Mouse (Mus musculus) midbrain, embryonic 13.5 days (tissue): ENCODE measurements around the gene Cbx6. TPM values are rescaled to one million over a fixed set of nuclear protein-coding genes. Genes with fewer than 3 reads are reported as not detected.
"Not testable (repeated sequence)": the region's sequence is repeated elsewhere in the genome, so short reads cannot be mapped to it uniquely, and the experiment has no call there.

ENCODE experiments used
- ATAC-seq: fragments of 200-750 bp; cut with Nextera tagmentation; 2 replicates; pipeline ENCODE4 v1.8.0; 2017; ENCODE audit warnings: mild to moderate bottlenecking, moderate TSS enrichment, moderate library complexity
- H3K27ac ChIP-seq: fragments of 300-500 bp; sonication (generic); 2 replicates; pipeline ENCODE4 v1.5.1; 2015; ENCODE audit warnings: inconsistent platforms, mild to moderate bottlenecking, moderate library complexity
- H3K27me3 ChIP-seq: fragments of 300-500 bp; sonication (generic); 2 replicates; pipeline ENCODE4 v1.6.1; 2015; ENCODE audit warnings: mild to moderate bottlenecking, inconsistent platforms
- H3K36me3 ChIP-seq: fragments of 300-500 bp; sonication (generic); 2 replicates; pipeline ENCODE4 v1.6.1; 2015; ENCODE audit warnings: mild to moderate bottlenecking, inconsistent platforms
- H3K4me1 ChIP-seq: fragments of 300-500 bp; sonication (generic); replicated peaks from 2 replicates; pipeline ENCODE4 v1.6.1; 2015; ENCODE audit warnings: inconsistent platforms
- H3K4me2 ChIP-seq: fragments of 300-500 bp; sonication (generic); replicated peaks from 2 replicates; pipeline ENCODE4 v1.6.1; 2015; ENCODE audit warnings: moderate library complexity, mild to moderate bottlenecking, inconsistent platforms
- H3K4me3 ChIP-seq: fragments of 300-500 bp; sonication (generic); replicated peaks from 2 replicates; pipeline ENCODE4 v1.5.1; 2015; ENCODE audit warnings: mild to moderate bottlenecking, inconsistent platforms
- H3K9ac ChIP-seq: fragments of 300-500 bp; sonication (generic); replicated peaks from 2 replicates; pipeline ENCODE4 v1.6.1; 2015; ENCODE audit warnings: mild to moderate bottlenecking, inconsistent platforms
- H3K9me3 ChIP-seq: fragments of 300-500 bp; sonication (generic); 2 replicates; pipeline ENCODE4 v1.6.1; 2016; ENCODE audit warnings: mild to moderate bottlenecking, inconsistent platforms
- WGBS: fragments of 180-500 bp; shearing (Covaris S2); methylation state at CpG from one replicate; pipeline ENCODE4 v1.1.7; 2015; 5-methylcytosine and 5-hydroxymethylcytosine counted together
- polyA plus RNA-seq: library from polyadenylated mRNA; unstranded; fragments of >200 nt; fragmentation: Nextera tagmentation; extraction: Ambion mirVana; gene quantifications from 2 replicates; pipeline ENCODE4 v1.2.1, GENCODE M21; 2015

Gene Cbx6
- polyA plus RNA-seq, 1 experiment from 2014 or later: 61.4 TPM

- peaks cover 91% of the 10 kb centered on the region for H3K4me1 ChIP-seq
Measured at GRCm38 (mm10) chr15:79828366-79829035, 6.0 kb downstream of the Cbx6 start.

GRCm38 (mm10) chr15:79827778-79828210 lies 6.7 kb downstream of the Cbx6 start:
- ATAC-seq: peak; percentile 3; the same call in 1 of the 2 replicates
- peak overlapping the region; percentile 49 for H3K9ac ChIP-seq
- H3K27ac ChIP-seq: 0 out of 2 replicates have a peak overlapping the region, but pooled peaks have one; percentile 14

More at GRCm38 (mm10) chr15:79828366-79829035, 6.0 kb downstream of the Cbx6 start:
- H3K4me3 ChIP-seq: peak overlapping the region; percentile 14
- H3K4me2 ChIP-seq: peak overlapping the region; percentile 44
- 0 out of 2 replicates have a peak overlapping the region, but pooled peaks have one; percentile 14 for H3K27ac ChIP-seq
- H3K9me3 ChIP-seq: no peaks in the 10 kb centered on the region
- 59% methylated on average over 46 of the region's 46 CpGs for WGBS
- no peaks in the 10 kb centered on the region for H3K27me3 ChIP-seq
- ATAC-seq: peak; percentile 34
- peaks cover 46% of the 10 kb centered on the region for H3K36me3 ChIP-seq
- peak overlapping the region; percentile 61 for H3K9ac ChIP-seq

GRCm38 (mm10) chr15:79827061-79827777 lies 7.3 kb downstream of the Cbx6 start:
- Histone ChIP-seq H3K9ac (peak overlapping the region; percentile 49), H3K9me3 (no peaks in the 10 kb centered on the region), H3K4me3 (no peak overlapping the region), H3K27ac (peak overlapping the region; percentile 28; the same call in 1 of the 2 replicates), H3K4me2 (peak overlapping the region; percentile 17; the same call in 1 of the 2 replicates), H3K4me1 (peaks cover 87% of the 10 kb centered on the region), H3K36me3 (peaks cover 59% of the 10 kb centered on the region), H3K27me3 (no peaks in the 10 kb centered on the region)
- WGBS: 91% methylated on average over 14 of the region's 14 CpGs
- ATAC-seq: no peak

More at GRCm38 (mm10) chr15:79827778-79828210, 6.7 kb downstream of the Cbx6 start:
- H3K4me2 ChIP-seq: peak overlapping the region; percentile 44
- WGBS: 75% methylated on average over 11 of the region's 11 CpGs
- H3K4me3 ChIP-seq: peak overlapping the region; percentile 14
- H3K27me3 ChIP-seq: no peaks in the 10 kb centered on the region
- H3K36me3 ChIP-seq: peaks cover 53% of the 10 kb centered on the region
- no peaks in the 10 kb centered on the region for H3K9me3 ChIP-seq
- H3K4me1 ChIP-seq: peaks cover 87% of the 10 kb centered on the region

- H3K4me3 ChIP-seq: no peak overlapping the region
- H3K27me3 ChIP-seq: no peaks in the 10 kb centered on the region
- 0 out of 2 replicates have a peak overlapping the region, but pooled peaks have one; percentile 1 for H3K4me2 ChIP-seq
- H3K36me3 ChIP-seq: peaks cover 58% of the 10 kb centered on the region
- H3K27ac ChIP-seq: peak overlapping the region; percentile 28; the same call in 1 of the 2 replicates
- no peak for ATAC-seq
- peak overlapping the region; percentile 21; the same call in 1 of the 2 replicates for H3K9ac ChIP-seq
- WGBS: 90% methylated on average over 9 of the region's 9 CpGs
- peaks cover 81% of the 10 kb centered on the region for H3K4me1 ChIP-seq
- H3K9me3 ChIP-seq: no peaks in the 10 kb centered on the region
Measured at GRCm38 (mm10) chr15:79826221-79826935, 8.1 kb downstream of the Cbx6 start.

GRCm38 (mm10) chr15:79825146-79825825 lies 9.2 kb downstream of the Cbx6 start:
- Histone ChIP-seq H3K27ac (peak overlapping the region; percentile 47; the same call in 1 of the 2 replicates), H3K27me3 (no peaks in the 10 kb centered on the region), H3K4me2 (peak overlapping the region; percentile 0; the same call in 1 of the 2 replicates), H3K9me3 (no peaks in the 10 kb centered on the region), H3K9ac (peak overlapping the region; percentile 36; the same call in 1 of the 2 replicates), H3K4me1 (peaks cover 70% of the 10 kb centered on the region), H3K36me3 (peaks cover 58% of the 10 kb centered on the region), H3K4me3 (no peak overlapping the region)
- 54% methylated on average over 14 of the region's 14 CpGs for WGBS
- ATAC-seq: no peak

- Histone ChIP-seq H3K27ac (no peak overlapping the region), H3K36me3 (peaks cover 50% of the 10 kb centered on the region), H3K9ac (no peak overlapping the region), H3K4me3 (no peak overlapping the region), H3K4me2 (no peak overlapping the region), H3K9me3 (no peaks in the 10 kb centered on the region), H3K27me3 (no peaks in the 10 kb centered on the region), H3K4me1 (peaks cover 54% of the 10 kb centered on the region)
- 75% methylated on average over 19 of the region's 19 CpGs for WGBS
- ATAC-seq: no peak
Measured at GRCm38 (mm10) chr15:79823588-79824280, 10.8 kb downstream of the Cbx6 start.

GRCm38 (mm10) chr15:79822265-79823199 lies 12.0 kb downstream of the Cbx6 start:
- Histone ChIP-seq H3K4me1 (peaks cover 42% of the 10 kb centered on the region), H3K9me3 (0 out of 2 replicates have a peak, but pooled peaks cover 2% of the 10 kb centered on the region), H3K4me2 (no peak overlapping the region), H3K9ac (no peak overlapping the region), H3K27me3 (no peaks in the 10 kb centered on the region), H3K27ac (no peak overlapping the region), H3K36me3 (peaks cover 38% of the 10 kb centered on the region), H3K4me3 (no peak overlapping the region)
- WGBS: 74% methylated on average over 13 of the region's 13 CpGs
- ATAC-seq: no peak; the same call in 1 of the 2 replicates

- Histone ChIP-seq H3K9me3 (0 out of 2 replicates have a peak, but pooled peaks cover 2% of the 10 kb centered on the region), H3K4me2 (no peak overlapping the region), H3K27ac (no peak overlapping the region), H3K9ac (no peak overlapping the region), H3K27me3 (peaks cover 2% of the 10 kb centered on the region; the same call in 1 of the 2 replicates), H3K4me3 (no peak overlapping the region), H3K4me1 (peaks cover 19% of the 10 kb centered on the region), H3K36me3 (peaks cover 14% of the 10 kb centered on the region)
- ATAC-seq: no peak
- 87% methylated on average over 4 of the region's 4 CpGs for WGBS
Measured at GRCm38 (mm10) chr15:79818325-79818724, 16.2 kb downstream of the Cbx6 start.

- 33% methylated on average over 8 of the region's 8 CpGs for WGBS
- no peak overlapping the region for H3K4me3 ChIP-seq
- no peak overlapping the region for H3K27ac ChIP-seq
- no peak for ATAC-seq
- H3K9me3 ChIP-seq: 0 out of 2 replicates have a peak, but pooled peaks cover 2% of the 10 kb centered on the region
- peaks cover 10% of the 10 kb centered on the region for H3K4me1 ChIP-seq
- no peak overlapping the region for H3K9ac ChIP-seq
- peaks cover 18% of the 10 kb centered on the region for H3K27me3 ChIP-seq
- H3K4me2 ChIP-seq: no peak overlapping the region
- H3K36me3 ChIP-seq: no peaks in the 10 kb centered on the region
Measured at GRCm38 (mm10) chr15:79813666-79814258, 20.7 kb downstream of the Cbx6 start.

- not testable (repeated sequence) for H3K9me3 ChIP-seq, H3K4me2 ChIP-seq, H3K9ac ChIP-seq, H3K36me3 ChIP-seq, H3K27ac ChIP-seq, H3K4me3 ChIP-seq, ATAC-seq
- Histone ChIP-seq H3K4me1 (peaks cover 10% of the 10 kb centered on the region), H3K27me3 (peaks cover 20% of the 10 kb centered on the region)
- 73% methylated on average over 2 of the region's 2 CpGs for WGBS
Measured at GRCm38 (mm10) chr15:79812840-79813239, 21.6 kb downstream of the Cbx6 start.
